Mouse (Mus musculus) duodenum, adult 2 months (tissue): Measurements from ENCODE around the gene C1qtnf6. TPM values are rescaled to one million over a fixed set of nuclear protein-coding genes. Genes with fewer than 3 reads are reported as not detected.

Experiments used
- polyA plus RNA-seq: library from polyadenylated mRNA; depleted of rRNA; stranded (reverse); fragments of >200 nt; gene quantifications from 2 replicates; pipeline ENCODE4 v1.2.3, GENCODE M21; 2012; ENCODE audit warnings: low replicate concordance; rRNA removed

The C1qtnf6 gene
- 6.0 and 12.5 TPM in 2 replicates for polyA plus RNA-seq

DNA sequence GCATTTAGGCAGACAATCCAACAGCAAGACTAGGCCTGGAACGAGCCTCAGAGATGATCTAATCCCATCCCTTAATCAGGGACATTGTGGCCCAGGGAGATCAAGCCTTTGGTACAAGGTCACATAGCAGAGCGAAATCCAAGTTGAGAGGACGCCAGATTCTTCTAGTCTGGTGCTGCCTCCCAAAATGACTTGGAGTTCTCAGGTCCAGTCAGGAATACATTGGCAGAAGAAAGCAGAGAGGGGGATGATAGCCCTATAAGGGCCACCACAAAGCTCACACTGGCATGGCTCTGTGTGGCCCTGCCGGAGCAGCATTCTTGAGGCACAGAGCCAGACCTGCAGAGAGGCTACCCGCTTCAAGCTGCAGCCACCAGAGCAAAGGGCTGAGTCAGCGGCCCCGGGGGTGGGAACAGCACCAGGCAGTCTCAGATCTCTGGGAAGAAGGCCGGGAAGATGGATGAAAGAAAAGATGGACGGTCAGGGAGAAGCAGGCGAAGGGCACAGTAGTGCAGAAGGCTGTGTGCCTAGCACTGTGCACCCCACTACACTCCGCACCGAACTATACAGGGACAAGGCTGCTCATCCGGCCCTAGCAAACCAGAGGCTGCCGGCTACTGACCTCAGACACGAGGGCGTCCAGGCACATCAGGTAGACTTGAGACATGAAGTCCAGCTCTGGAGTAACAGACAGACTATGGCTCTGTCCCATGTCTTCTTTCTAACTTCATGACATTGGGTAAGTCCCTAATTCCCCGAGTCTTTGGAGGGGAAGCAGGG, at the start of gene C1qtnf6:
Gene C1qtnf6 (minus strand): TSS at position 746 of the 780 bp plus-strand sequence.

DNA sequence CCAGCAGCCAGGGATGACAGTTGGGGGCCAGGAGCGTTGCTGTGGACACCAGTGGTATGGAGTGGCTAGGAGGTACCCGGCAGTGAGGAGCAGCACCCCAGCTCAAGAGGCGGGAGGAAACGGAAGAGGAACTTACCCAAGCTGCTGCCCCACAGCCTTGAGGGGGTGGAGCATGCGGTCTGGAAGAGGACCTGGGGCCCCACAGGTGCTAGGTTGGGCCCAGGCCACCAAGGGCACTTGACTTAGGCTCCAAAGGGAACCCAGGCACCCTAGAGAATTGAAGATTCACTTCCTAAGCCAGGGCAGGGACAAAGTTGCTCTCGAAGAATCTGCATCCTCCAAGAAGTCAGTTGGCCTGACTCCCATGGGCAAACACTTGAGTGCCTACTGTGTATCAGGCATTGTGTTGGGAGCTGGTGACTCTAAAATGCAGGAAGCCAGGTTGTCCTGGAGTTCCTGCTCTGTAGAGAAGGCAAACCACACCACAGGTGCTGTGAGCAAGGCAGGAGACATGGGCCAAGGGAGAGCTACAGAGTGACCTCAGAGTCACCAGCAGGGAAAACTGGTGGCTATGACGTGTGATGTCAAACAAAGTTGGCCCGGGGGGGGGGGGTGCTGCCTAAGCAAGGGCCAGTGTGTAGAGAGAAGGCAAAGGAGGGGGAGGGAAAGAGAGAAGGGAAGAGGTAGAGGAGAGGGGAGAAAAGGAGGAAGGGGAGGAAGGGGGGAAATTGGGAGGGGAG, 41.6 kb upstream of the C1qtnf6 start, which contains the start of gene Rac2:
Gene Rac2 (minus strand): TSS at position 126 of the 740 bp plus-strand sequence.

DNA sequence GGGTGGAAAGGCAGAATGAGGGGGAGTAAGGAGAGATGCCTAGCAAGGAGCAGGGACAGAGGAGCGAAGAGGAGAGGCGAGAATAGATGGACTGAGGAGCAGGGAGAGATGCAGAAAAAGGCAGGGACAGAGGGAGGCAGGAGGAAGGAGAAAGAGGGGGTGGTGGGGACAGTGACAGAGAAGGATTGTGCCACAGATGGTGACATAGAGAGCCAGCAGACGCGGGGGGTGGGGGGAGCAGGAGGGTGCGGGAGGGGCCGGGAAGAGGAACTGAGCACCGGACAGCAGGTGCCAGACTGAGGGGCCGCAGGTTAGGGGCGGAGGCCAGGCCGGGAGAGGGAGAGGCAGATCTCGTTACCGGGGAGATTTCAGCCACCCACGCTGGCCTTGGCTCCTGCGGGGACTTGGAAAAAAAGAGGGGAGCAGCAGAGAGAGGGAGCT, 13.4 kb upstream of the C1qtnf6 start, which contains the start of gene Sstr3:
Gene Sstr3 (minus strand): TSS at position 125 of the 441 bp plus-strand sequence.

DNA sequence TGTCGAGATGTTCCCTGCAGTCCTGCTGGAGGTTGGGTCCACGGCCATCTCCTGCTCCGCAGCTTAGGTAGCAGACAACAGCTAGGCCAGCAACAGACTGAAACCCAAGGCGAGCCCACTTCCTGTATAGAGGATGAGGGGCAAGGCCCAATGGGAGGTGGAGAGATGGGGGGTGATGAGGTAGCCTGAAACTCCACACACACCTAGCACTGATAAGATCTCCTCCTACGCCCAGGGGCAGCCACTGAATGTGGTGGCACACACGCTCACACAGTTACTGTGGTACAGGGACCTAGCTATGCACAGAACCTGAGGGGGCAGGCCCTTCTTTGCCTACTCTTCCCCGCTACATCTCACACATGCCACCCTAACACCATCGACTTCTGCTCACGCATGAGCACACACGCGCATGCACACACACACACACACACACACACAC, 36.2 kb downstream of the C1qtnf6 start, which contains the start of gene Il2rb:
Gene Il2rb (minus strand): TSS at position 304 of the 439 bp plus-strand sequence.

Other genes starting within 250 kb of the C1qtnf6 start
- gene Csf2rb2, start 225.7 kb downstream of the C1qtnf6 start, polyA plus RNA-seq = 1.3 and 1.9 TPM in 2 replicates
- gene Csf2rb, start 205.7 kb downstream of the C1qtnf6 start, polyA plus RNA-seq = 3.6 and 5.7 TPM in 2 replicates
- not detected in 2 replicates for gene Tex33, start 135.5 kb downstream of the C1qtnf6 start, polyA plus RNA-seq
- gene Tst, start 125.5 kb downstream of the C1qtnf6 start, polyA plus RNA-seq = 15.3 and 27.4 TPM in 2 replicates
- 124 and 186 TPM in 2 replicates for gene Mpst, start 125.0 kb downstream of the C1qtnf6 start, polyA plus RNA-seq
- gene Kctd17, start 102.9 kb downstream of the C1qtnf6 start, polyA plus RNA-seq = 61.9 and 63.1 TPM in 2 replicates
- 0.48 and 0.95 TPM in 2 replicates for gene Tmprss6, start 62.8 kb downstream of the C1qtnf6 start, polyA plus RNA-seq
- gene Il2rb, start 36.1 kb downstream of the C1qtnf6 start, polyA plus RNA-seq = 6.1 and 10.9 TPM in 2 replicates
- 0.14 and 0.70 TPM in 2 replicates for gene Sstr3, start 13.3 kb upstream of the C1qtnf6 start, polyA plus RNA-seq
- 138 and 143 TPM in 2 replicates for gene Rac2, start 41.4 kb upstream of the C1qtnf6 start, polyA plus RNA-seq
- 6.4 and 9.5 TPM in 2 replicates for gene Cyth4, start 65.6 kb upstream of the C1qtnf6 start, polyA plus RNA-seq
- 0.11 and 0.25 TPM in 2 replicates for gene Elfn2, start 187.4 kb upstream of the C1qtnf6 start, polyA plus RNA-seq
- 5.8 and 9.9 TPM in 2 replicates for gene Mfng, start 242.1 kb upstream of the C1qtnf6 start, polyA plus RNA-seq